Mouse (Mus musculus) hindbrain, embryonic 14.5 days (tissue): ENCODE results near the gene Gadd45gip1. TPM values are rescaled to one million over a fixed set of nuclear protein-coding genes. Genes with fewer than 3 reads are reported as not detected.

Source experiments
- microRNA-seq: library from miRNA; unstranded; fragments of <30 nt; microRNA quantifications from one replicate; pipeline ENCODE4, GENCODE M21; 2016
- polyA plus RNA-seq: library from polyadenylated mRNA; unstranded; fragments of >200 nt; fragmentation: Nextera tagmentation; extraction: Ambion mirVana; gene quantifications from 2 replicates; pipeline ENCODE4 v1.2.1, GENCODE M21; 2014

The Gadd45gip1 gene
- polyA plus RNA-seq, 1 experiment from 2014 or later = 37.4 TPM

Small RNA genes within 50 kb of the gene (microRNA-seq; reads per million reads assigned to microRNA genes)
- 2.6 reads per million, percentile 9 among the genes with 10 or more reads in this experiment for gene Mir7069

Other genes starting within 250 kb of the Gadd45gip1 start
- 17.4 and 20.1 TPM in 2 replicates for gene Ier2, start 168.7 kb upstream of the Gadd45gip1 start, polyA plus RNA-seq
- 55.2 and 62.1 TPM in 2 replicates for gene Trmt1, start 145.2 kb upstream of the Gadd45gip1 start, polyA plus RNA-seq
- 17.8 and 18.1 TPM in 2 replicates for gene Nacc1, start 143.7 kb upstream of the Gadd45gip1 start, polyA plus RNA-seq
- 3.8 and 5.1 TPM in 2 replicates for gene Lyl1, start 130.1 kb upstream of the Gadd45gip1 start, polyA plus RNA-seq
- gene G430095P16Rik, start 108.5 kb upstream of the Gadd45gip1 start, polyA plus RNA-seq = 0.55 and 0.71 TPM in 2 replicates
- gene Nfix, start 31.2 kb upstream of the Gadd45gip1 start, polyA plus RNA-seq = 78.8 and 82.4 TPM in 2 replicates
- 13.5 and 14.6 TPM in 2 replicates for gene Dand5, start 8.7 kb upstream of the Gadd45gip1 start, polyA plus RNA-seq
- gene Rad23a, start 9.1 kb downstream of the Gadd45gip1 start, polyA plus RNA-seq = 75.7 and 81.1 TPM in 2 replicates
- 574 and 709 TPM in 2 replicates for gene Calr, start 15.4 kb downstream of the Gadd45gip1 start, polyA plus RNA-seq
- gene Farsa, start 25.5 kb downstream of the Gadd45gip1 start, polyA plus RNA-seq = 87.8 and 93.4 TPM in 2 replicates
- gene Syce2, start 40.6 kb downstream of the Gadd45gip1 start, polyA plus RNA-seq = 27.7 and 32.5 TPM in 2 replicates
- gene Gcdh, start 62.4 kb downstream of the Gadd45gip1 start, polyA plus RNA-seq = 25.6 and 29.8 TPM in 2 replicates
- gene Klf1, start 70.4 kb downstream of the Gadd45gip1 start, polyA plus RNA-seq = 0.70 and 0.91 TPM in 2 replicates
- 3.3 and 6.0 TPM in 2 replicates for gene Dnase2a, start 77.0 kb downstream of the Gadd45gip1 start, polyA plus RNA-seq
- gene Mast1, start 105.8 kb downstream of the Gadd45gip1 start, polyA plus RNA-seq = 69.7 and 76.5 TPM in 2 replicates
- gene Rtbdn, start 115.5 kb downstream of the Gadd45gip1 start, polyA plus RNA-seq = 1.1 and 1.8 TPM in 2 replicates
- gene Gm49661, start 137.9 kb downstream of the Gadd45gip1 start, polyA plus RNA-seq = not detected in 2 replicates
- 1,143 and 1,221 TPM in 2 replicates for gene Prdx2, start 138.1 kb downstream of the Gadd45gip1 start, polyA plus RNA-seq
- gene Rnaseh2a, start 138.2 kb downstream of the Gadd45gip1 start, polyA plus RNA-seq = 47.8 and 48.4 TPM in 2 replicates
- gene Junb, start 147.2 kb downstream of the Gadd45gip1 start, polyA plus RNA-seq = 6.0 and 6.2 TPM in 2 replicates
- gene Hook2, start 159.1 kb downstream of the Gadd45gip1 start, polyA plus RNA-seq = 24.6 and 27.3 TPM in 2 replicates
- not detected in 2 replicates for gene Best2, start 183.0 kb downstream of the Gadd45gip1 start, polyA plus RNA-seq
- 121 and 137 TPM in 2 replicates for gene Asna1, start 193.8 kb downstream of the Gadd45gip1 start, polyA plus RNA-seq
- gene Trir, start 195.3 kb downstream of the Gadd45gip1 start, polyA plus RNA-seq = 162 and 165 TPM in 2 replicates
- gene Tnpo2, start 205.4 kb downstream of the Gadd45gip1 start, polyA plus RNA-seq = 42.4 and 46.4 TPM in 2 replicates
- 63.0 and 68.9 TPM in 2 replicates for gene Fbxw9, start 228.5 kb downstream of the Gadd45gip1 start, polyA plus RNA-seq
- gene Gm5741, start 236.5 kb downstream of the Gadd45gip1 start, polyA plus RNA-seq = 1.4 TPM in 1 of 2 replicates, not detected in the other
- 105 and 113 TPM in 2 replicates for gene Dhps, start 240.2 kb downstream of the Gadd45gip1 start, polyA plus RNA-seq
- gene Wdr83os, start 249.2 kb downstream of the Gadd45gip1 start, polyA plus RNA-seq = 119 and 136 TPM in 2 replicates
- gene Wdr83, start 249.8 kb downstream of the Gadd45gip1 start, polyA plus RNA-seq = 41.2 and 43.9 TPM in 2 replicates